ENCODE assay signal across 19 mouse cellular contexts in the genomic region with DNA sequence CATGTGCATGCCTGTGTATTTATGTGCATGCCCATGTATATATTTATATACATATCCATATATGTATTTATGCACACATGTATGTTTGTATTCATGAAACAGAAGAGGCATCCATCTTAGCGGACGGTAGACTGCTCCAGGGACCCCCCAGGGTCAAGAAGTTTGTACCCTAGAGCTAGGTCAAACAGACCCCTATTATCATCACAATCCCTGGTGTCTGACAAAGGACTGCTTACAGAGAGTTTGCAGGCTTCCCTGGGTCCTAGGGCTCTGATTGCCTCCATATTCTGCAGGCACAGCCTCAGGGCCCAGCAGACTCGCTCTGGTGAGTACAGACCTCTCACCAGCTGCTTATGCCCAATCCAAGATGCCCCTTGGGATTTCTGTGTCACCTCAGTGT. TPM values are rescaled to one million over a fixed set of nuclear protein-coding genes. Genes with fewer than 3 reads are reported as not detected.
DNase-seq lines count a peak whose midpoint lies in the region; ATAC-seq and TF ChIP-seq lines count a peak whose summit lies in the region.
"Had no signal": no experiment of that assay in that cellular context is flagged by ENCODE, and none has a peak within 500 bp of the region (broad histone marks: within the 10 kb centered on the region; RNA-seq: fewer than 3 reads in every experiment).

No protein-coding gene starts in this region.

- peaks cover 53% of the 10 kb centered on the region for H3K27me3 ChIP-seq in midbrain, embryonic 10.5 days (ENCODE audit: low read depth, poor library complexity, severe bottlenecking)
- H3K27me3 ChIP-seq in midbrain, postnatal 0 days (ENCODE audit: insufficient read depth, low read length) = no peaks in the 10 kb centered on the region
- H3K27me3 ChIP-seq in midbrain, embryonic 11.5 days (ENCODE audit: control insufficient read depth, insufficient read depth, low read length) = 0 out of 2 replicates have a peak, but pooled peaks cover 2% of the 10 kb centered on the region
- H3K27me3 ChIP-seq in neural tube, embryonic 14.5 days (ENCODE audit: control insufficient read depth, insufficient read depth, low read length) = no peaks in the 10 kb centered on the region
- H3K27me3 ChIP-seq: heart, embryonic 15.5 days had no signal

- 23% methylated on average over 3 of the region's 3 CpGs for WGBS in midbrain, embryonic 10.5 days
- WGBS in midbrain, postnatal 0 days = 34% methylated on average over 3 of the region's 3 CpGs
- 14% methylated on average over 3 of the region's 3 CpGs for WGBS in midbrain, embryonic 11.5 days
- 28% methylated on average over 3 of the region's 3 CpGs for WGBS in neural tube, embryonic 14.5 days

- peak overlapping the region; percentile 85 for H3K27ac ChIP-seq in midbrain, embryonic 10.5 days (replicated peaks)
- H3K27ac ChIP-seq in midbrain, postnatal 0 days (ENCODE audit: low read depth, low read length) = no peak overlapping the region
- H3K27ac ChIP-seq in midbrain, embryonic 11.5 days (ENCODE audit: low read depth, low read length) = peak overlapping the region; percentile 77
- peak overlapping the region; percentile 67 for H3K27ac ChIP-seq in neural tube, embryonic 14.5 days (ENCODE audit: low read depth, low read length)
- H3K27ac ChIP-seq: embryonic facial prominence, embryonic 12.5 days; heart, embryonic 15.5 days; kidney, postnatal 0 days had no signal

- no peaks in the 10 kb centered on the region for H3K36me3 ChIP-seq in midbrain, embryonic 10.5 days
- H3K36me3 ChIP-seq in midbrain, postnatal 0 days (ENCODE audit: insufficient read depth, low read length) = no peaks in the 10 kb centered on the region
- H3K36me3 ChIP-seq in midbrain, embryonic 11.5 days (ENCODE audit: control insufficient read depth, insufficient read depth, low read length) = no peaks in the 10 kb centered on the region
- no peaks in the 10 kb centered on the region for H3K36me3 ChIP-seq in neural tube, embryonic 14.5 days (ENCODE audit: control insufficient read depth, insufficient read depth, low read length)
- H3K36me3 ChIP-seq: embryonic facial prominence, embryonic 12.5 days had no signal

- H3K9me3 ChIP-seq in midbrain, embryonic 10.5 days (replicated peaks) = no peaks in the 10 kb centered on the region
- H3K9me3 ChIP-seq in midbrain, postnatal 0 days (ENCODE audit: low read length) = no peaks in the 10 kb centered on the region
- no peaks in the 10 kb centered on the region for H3K9me3 ChIP-seq in midbrain, embryonic 11.5 days (ENCODE audit: control insufficient read depth, low read length)
- no peaks in the 10 kb centered on the region for H3K9me3 ChIP-seq in neural tube, embryonic 14.5 days (ENCODE audit: control insufficient read depth, low read length)
- H3K9me3 ChIP-seq: embryonic facial prominence, embryonic 12.5 days; heart, embryonic 15.5 days had no signal

- no peak overlapping the region for H3K4me2 ChIP-seq in midbrain, postnatal 0 days (ENCODE audit: low read depth, low read length, poor library complexity, severe bottlenecking)
- peak overlapping the region; percentile 23; the same call in 1 of the 2 replicates for H3K4me2 ChIP-seq in midbrain, embryonic 11.5 days
- H3K4me2 ChIP-seq in neural tube, embryonic 14.5 days (ENCODE audit: low read depth, low read length) = no peak overlapping the region
- H3K4me2 ChIP-seq: embryonic facial prominence, embryonic 12.5 days; heart, embryonic 15.5 days had no signal

- no peak overlapping the region for H3K9ac ChIP-seq in midbrain, postnatal 0 days (replicated peaks; ENCODE audit: low read length, poor library complexity, severe bottlenecking)
- no peak overlapping the region for H3K9ac ChIP-seq in midbrain, embryonic 11.5 days (ENCODE audit: low read length)
- H3K9ac ChIP-seq in neural tube, embryonic 14.5 days (replicated peaks; ENCODE audit: low read depth, low read length) = no peak overlapping the region
- H3K9ac ChIP-seq: embryonic facial prominence, embryonic 12.5 days; heart, embryonic 15.5 days had no signal

- no peak for TF ChIP-seq CTCF in midbrain, postnatal 0 days (IDR thresholded peaks at IDR 0.05)

- peak; percentile 37 for DNase-seq in embryo, embryonic 10.5 days (ENCODE audit: low spot score)
- no peak for DNase-seq in embryo, embryonic 9.5 days (ENCODE audit: extremely low spot score)
- DNase-seq in midbrain, embryonic 10.5 days (ENCODE audit: low spot score) = peak; percentile 44
- DNase-seq in midbrain, postnatal 0 days (ENCODE audit: low spot score) = no peak
- DNase-seq in midbrain, embryonic 11.5 days (ENCODE audit: low spot score, missing footprints) = peak; percentile 90
- no peak for DNase-seq in gastrocnemius, adult 18-20 months (ENCODE audit: low spot score)
- DNase-seq: adrenal gland, postnatal 25 days; cerebellum, adult 9-10 months; heart, postnatal 36 days; kidney, adult 2 months; lung, postnatal 4 days; spleen, adult 18-20 months had no signal

- no peak for ATAC-seq in midbrain, postnatal 0 days (ENCODE audit: low FRiP score)
- ATAC-seq in midbrain, embryonic 11.5 days (ENCODE audit: low FRiP score) = no peak
- ATAC-seq in neural tube, embryonic 14.5 days (ENCODE audit: low read depth) = no peak
- no peak for ATAC-seq in activated CD4-positive, CD25-positive, alpha-beta regulatory T cell, adult 4 months

- peaks cover 79% of the 10 kb centered on the region for H3K4me1 ChIP-seq in midbrain, embryonic 10.5 days
- H3K4me1 ChIP-seq in midbrain, postnatal 0 days (ENCODE audit: insufficient read depth, low read length) = peaks cover 20% of the 10 kb centered on the region
- H3K4me1 ChIP-seq in midbrain, embryonic 11.5 days (ENCODE audit: control insufficient read depth, insufficient read depth, low read length) = peaks cover 44% of the 10 kb centered on the region
- H3K4me1 ChIP-seq in neural tube, embryonic 14.5 days (ENCODE audit: control insufficient read depth, insufficient read depth, low read length) = peaks cover 26% of the 10 kb centered on the region

- peak overlapping the region; percentile 27; the same call in 1 of the 2 replicates for H3K4me3 ChIP-seq in midbrain, embryonic 10.5 days
- no peak overlapping the region for H3K4me3 ChIP-seq in midbrain, postnatal 0 days (ENCODE audit: low read depth, low read length)
- H3K4me3 ChIP-seq in midbrain, embryonic 11.5 days (ENCODE audit: low read depth, low read length) = no peak overlapping the region
- no peak overlapping the region for H3K4me3 ChIP-seq in neural tube, embryonic 14.5 days (ENCODE audit: low read depth, low read length)
- H3K4me3 ChIP-seq: embryonic facial prominence, embryonic 12.5 days; heart, embryonic 15.5 days; myocyte had no signal

RNA-seq across cellular contexts. Expression of a gene that starts 51.7 kb away (rescaled TPM):
- polyA plus RNA-seq in midbrain, embryonic 10.5 days (2016; fragmentation: Nextera tagmentation; extraction: Ambion mirVana) = 0.63 and 1.2 TPM in 2 replicates
- total RNA-seq in midbrain, postnatal 0 days (2014; rRNA removed) = 1.1 and 1.9 TPM in 2 replicates
- polyA plus RNA-seq in midbrain, postnatal 0 days (2015; fragmentation: Nextera tagmentation; extraction: Ambion mirVana) = 1.3 and 1.7 TPM in 2 replicates
- polyA plus RNA-seq in midbrain, embryonic 11.5 days (2014; fragmentation: Nextera tagmentation; extraction: Ambion mirVana) = 0.41 and 0.48 TPM in 2 replicates
- 1.3 and 1.5 TPM in 2 replicates for polyA plus RNA-seq in neural tube, embryonic 14.5 days (2014; fragmentation: Nextera tagmentation; extraction: Ambion mirVana)
- polyA plus RNA-seq in activated CD4-positive, CD25-positive, alpha-beta regulatory T cell, adult 4 months (2017; shearing (Covaris generic)) = not detected
- total RNA-seq in gastrocnemius, adult 18-20 months (2021) = 100 to 1,000 TPM; 309 to 349 TPM
- total RNA-seq: megakaryocyte-erythroid progenitor cell, adult 5-6 weeks had no signal

Comparison
In these comparisons a context has a peak if more than half of its experiments do, and no peak if none do; other contexts are left out.
1. DNase-seq: peak in embryo, embryonic 10.5 days (single experiment), midbrain, embryonic 10.5 days (single experiment) and midbrain, embryonic 11.5 days (single experiment); none in embryo, embryonic 9.5 days (single experiment), midbrain, postnatal 0 days (single experiment) and gastrocnemius, adult 18-20 months (single experiment).